Mouse (Mus musculus): ENCODE measurements around the gene Hist1h2br.
"Not testable (repeated sequence)": the region's sequence is repeated elsewhere in the genome, so short reads cannot be mapped to it uniquely, and the experiment has no call there.

Hist1h2br gene

GRCm38 (mm10) chr13:21846356-21846755, 12.8 kb downstream of the Hist1h2br start:
- not testable (repeated sequence) for DNase-seq (ENCODE audit: low spot score in 2 of 2)

GRCm38 (mm10) chr13:21847883-21848282, 14.3 kb downstream of the Hist1h2br start:
- no peak for DNase-seq (ENCODE audit: low spot score in 2 of 2)

GRCm38 (mm10) chr13:21850696-21851095, 17.2 kb downstream of the Hist1h2br start:
- not testable (repeated sequence) for DNase-seq (ENCODE audit: low spot score in 2 of 2)

GRCm38 (mm10) chr13:21852215-21852945, 18.8 kb downstream of the Hist1h2br start:
- no peak for DNase-seq (ENCODE audit: low spot score in 2 of 2)

GRCm38 (mm10) chr13:21855146-21855545, 21.6 kb downstream of the Hist1h2br start:
- DNase-seq (ENCODE audit: low spot score in 2 of 2), result peak; percentile 45 to 84

GRCm38 (mm10) chr13:21855698-21856162, 22.2 kb downstream of the Hist1h2br start:
- peak; percentile 6 to 30 for DNase-seq (ENCODE audit: low spot score in 2 of 2)

GRCm38 (mm10) chr13:21861608-21862007, 28.1 kb downstream of the Hist1h2br start:
- DNase-seq (ENCODE audit: low spot score in 2 of 2), result no peak

- not testable (repeated sequence) for DNase-seq (ENCODE audit: low spot score in 2 of 2)
Measured at GRCm38 (mm10) chr13:21865503-21865902, 32.0 kb downstream of the Hist1h2br start.

GRCm38 (mm10) chr13:21880735-21881134, 47.2 kb downstream of the Hist1h2br start:
- DNase-seq (ENCODE audit: low spot score in 2 of 2), result no peak

- peak in 1 of 2 experiments; percentile 55 for DNase-seq (ENCODE audit: low spot score in 2 of 2)
Measured at GRCm38 (mm10) chr13:21881878-21882669, 48.5 kb downstream of the Hist1h2br start.

GRCm38 (mm10) chr13:21882760-21883405, 49.3 kb downstream of the Hist1h2br start:
- DNase-seq (ENCODE audit: low spot score in 2 of 2), result peak in 1 of 2 experiments; percentile 51

- DNase-seq (ENCODE audit: low spot score in 2 of 2), result no peak
Measured at GRCm38 (mm10) chr13:21883407-21883806, 49.9 kb downstream of the Hist1h2br start.

- no peak for DNase-seq (ENCODE audit: low spot score in 2 of 2)
Measured at GRCm38 (mm10) chr13:21884586-21884985, 51.0 kb downstream of the Hist1h2br start.

Data from frontal cortex, postnatal 14 days (tissue).